ENCODE assay signal across 8 mouse cellular contexts in the genomic region with DNA sequence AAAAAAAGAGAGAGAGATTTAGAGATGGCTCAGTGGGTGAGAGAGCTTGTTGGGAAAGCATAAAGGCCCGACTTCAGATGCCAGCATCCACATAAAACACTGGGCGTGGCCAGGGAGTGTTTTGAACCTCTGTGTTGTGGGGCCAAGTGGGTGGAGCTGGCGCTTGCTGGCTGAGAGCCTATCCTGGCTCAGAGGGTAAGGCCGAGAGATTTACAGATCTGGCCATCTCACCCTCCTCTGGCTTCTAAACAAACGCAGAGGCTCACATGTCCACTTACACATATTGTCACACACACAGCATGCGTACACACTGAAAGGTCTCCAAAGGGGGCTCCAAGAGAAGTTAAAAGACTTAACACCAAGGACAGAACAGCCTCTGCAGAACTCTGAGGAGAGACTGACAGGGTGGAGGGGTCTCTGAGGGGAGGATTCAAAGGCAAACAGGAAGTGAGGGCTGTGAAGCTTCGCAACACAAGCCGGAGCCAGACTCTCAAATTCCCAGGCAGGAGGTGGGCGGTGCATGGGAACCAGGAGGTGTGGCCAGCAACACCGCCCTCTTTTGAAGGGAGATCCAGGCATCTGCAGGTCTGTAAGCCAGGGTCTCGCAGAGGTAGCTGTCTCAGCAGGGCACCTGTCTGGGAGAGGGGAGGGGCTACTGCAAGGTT.
DNase-seq lines count a peak whose midpoint lies in the region; ATAC-seq lines count a peak whose summit lies in the region.

No protein-coding gene starts in this region.

- 4% methylated on average over 11 of the region's 11 CpGs for WGBS in intestine, embryonic 14.5 days

- no peak overlapping the region for H3K9ac ChIP-seq in intestine, embryonic 14.5 days (ENCODE audit: low read length)

- H3K4me3 ChIP-seq in intestine, embryonic 14.5 days (ENCODE audit: low read depth, low read length): 0 out of 2 replicates have a peak overlapping the region, but pooled peaks have one; percentile 15

- no peaks in the 10 kb centered on the region for H3K27me3 ChIP-seq in intestine, embryonic 14.5 days (replicated peaks; ENCODE audit: control insufficient read depth, insufficient read depth, low read length)

- H3K27ac ChIP-seq in intestine, embryonic 14.5 days (ENCODE audit: low read depth): no peak overlapping the region

- peak overlapping the region; percentile 44 for H3K4me2 ChIP-seq in intestine, embryonic 14.5 days (ENCODE audit: low read length)

- peak; percentile 82 for ATAC-seq in intestine, embryonic 14.5 days (replicated peaks; ENCODE audit: low FRiP score, low TSS enrichment, low read depth)

- peak; percentile 19 to 20 for DNase-seq in cerebellum, postnatal 10 days
- no peak for DNase-seq in cerebellum, adult 9-11 months
- peak; percentile 70 for DNase-seq in embryo, embryonic 9.5 days (ENCODE audit: extremely low spot score)
- peak; percentile 76 for DNase-seq in intestine, embryonic 14.5 days (ENCODE audit: low spot score)
- peak; percentile 16 to 39 for DNase-seq in lung, postnatal 4 days
- DNase-seq in cerebellum, postnatal 36 days: no peak
- no peak for DNase-seq in spleen, postnatal 36 days (ENCODE audit: low spot score in 2 of 2)
- DNase-seq in cerebellum, adult 8-10 months: no peak

- H3K9me3 ChIP-seq in intestine, embryonic 14.5 days (ENCODE audit: control insufficient read depth, low read length): peaks cover 3% of the 10 kb centered on the region; the same call in 1 of the 2 replicates

- H3K4me1 ChIP-seq in intestine, embryonic 14.5 days (replicated peaks; ENCODE audit: control insufficient read depth, insufficient read depth, low read length): peaks cover 6% of the 10 kb centered on the region

- no peaks in the 10 kb centered on the region for H3K36me3 ChIP-seq in intestine, embryonic 14.5 days (ENCODE audit: control insufficient read depth, insufficient read depth, low read length)

Comparison
In these comparisons a context has a peak if more than half of its experiments do, and no peak if none do; other contexts are left out.
1. DNase-seq: peak in cerebellum, postnatal 10 days (2 of 2), embryo, embryonic 9.5 days (single experiment), intestine, embryonic 14.5 days (single experiment) and lung, postnatal 4 days (2 of 2); none in cerebellum, adult 9-11 months (single experiment), cerebellum, postnatal 36 days (0 of 2), spleen, postnatal 36 days (0 of 2) and cerebellum, adult 8-10 months (single experiment).